Mouse (Mus musculus) layer of hippocampus, adult 8-10 months (tissue): Measurements from ENCODE around the gene Setdb1. TPM values are rescaled to one million over a fixed set of nuclear protein-coding genes. Genes with fewer than 3 reads are reported as not detected.
"Not testable (repeated sequence)": the region's sequence is repeated elsewhere in the genome, so short reads cannot be mapped to it uniquely, and the experiment has no call there.

Experiments used
- DNase-seq, 2 experiments: peaks; one replicate each; pipeline ENCODE4 v3.0.0; 2022; ENCODE audit warnings: low spot score in 2 of 2
- total RNA-seq, 4 experiments: library from RNA; stranded (reverse); gene quantifications; 2 replicates each; pipeline ENCODE4 v1.2.4; 2022

Setdb1 gene
- total RNA-seq: 10 to 100 TPM; 33.8 to 45.9 (median 41.6) TPM

GRCm38 (mm10) chr3:95356701-95357449 lies at the start of gene Setdb1:
TSS of gene Setdb1 (minus strand) at chr3:95357202.
- DNase-seq: peak; percentile 89 to 92

DNA sequence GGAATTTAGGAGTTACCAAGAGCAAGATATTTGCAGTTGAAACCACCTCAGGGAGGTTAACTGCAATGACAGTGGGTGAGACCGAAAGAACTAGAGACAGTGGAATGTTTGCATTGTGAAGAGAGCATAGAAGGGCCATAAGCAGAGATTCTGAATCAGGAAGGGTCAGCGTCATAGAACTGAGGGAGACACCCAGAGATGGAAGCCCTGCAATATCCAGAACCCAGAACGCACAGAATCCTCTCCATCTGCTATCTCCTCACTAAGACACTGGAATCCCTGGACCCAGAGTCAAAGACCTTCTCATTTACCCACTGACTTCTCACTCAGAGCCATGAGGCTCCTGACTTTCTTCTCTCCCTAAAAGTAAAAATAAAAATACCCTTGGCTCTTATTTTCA lies 45.7 kb upstream of the Setdb1 start, which contains the start of gene 4930558C23Rik:
Gene 4930558C23Rik, minus strand, starts transcription at position 101 of the 400 bp plus-strand sequence.
- DNase-seq: no peak

- no peak for DNase-seq
Observed at GRCm38 (mm10) chr3:95394385-95394784, 37.4 kb upstream of the Setdb1 start.

GRCm38 (mm10) chr3:95385401-95386075 lies 28.5 kb upstream of the Setdb1 start:
- no peak for DNase-seq

GRCm38 (mm10) chr3:95373208-95373607 lies 16.2 kb upstream of the Setdb1 start:
- no peak for DNase-seq

GRCm38 (mm10) chr3:95370101-95370500 lies 13.1 kb upstream of the Setdb1 start:
- no peak for DNase-seq

DNA sequence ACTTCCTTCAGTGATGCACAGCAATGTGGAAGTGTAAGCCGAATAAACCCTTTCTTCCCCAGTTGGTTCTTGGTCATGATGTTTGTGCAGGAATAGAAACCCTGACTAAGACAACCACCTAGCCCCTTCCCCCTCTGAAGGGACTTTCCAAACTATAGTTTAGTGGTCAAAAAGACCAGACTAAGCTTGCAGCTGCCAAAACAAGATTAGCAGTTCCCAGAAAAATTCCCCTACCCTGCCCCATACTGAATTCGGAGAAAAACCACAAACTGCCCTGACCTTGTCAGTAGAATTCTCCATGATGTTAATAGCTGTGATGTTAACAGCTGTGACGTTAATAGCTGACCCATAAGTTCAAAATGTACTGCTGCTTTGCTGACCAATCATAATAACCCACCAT lies 3.3 kb upstream of the Setdb1 start:
- DNase-seq: not testable (repeated sequence)

GRCm38 (mm10) chr3:95357746-95358145 lies 744 bp upstream of the Setdb1 start:
- no peak for DNase-seq

DNA sequence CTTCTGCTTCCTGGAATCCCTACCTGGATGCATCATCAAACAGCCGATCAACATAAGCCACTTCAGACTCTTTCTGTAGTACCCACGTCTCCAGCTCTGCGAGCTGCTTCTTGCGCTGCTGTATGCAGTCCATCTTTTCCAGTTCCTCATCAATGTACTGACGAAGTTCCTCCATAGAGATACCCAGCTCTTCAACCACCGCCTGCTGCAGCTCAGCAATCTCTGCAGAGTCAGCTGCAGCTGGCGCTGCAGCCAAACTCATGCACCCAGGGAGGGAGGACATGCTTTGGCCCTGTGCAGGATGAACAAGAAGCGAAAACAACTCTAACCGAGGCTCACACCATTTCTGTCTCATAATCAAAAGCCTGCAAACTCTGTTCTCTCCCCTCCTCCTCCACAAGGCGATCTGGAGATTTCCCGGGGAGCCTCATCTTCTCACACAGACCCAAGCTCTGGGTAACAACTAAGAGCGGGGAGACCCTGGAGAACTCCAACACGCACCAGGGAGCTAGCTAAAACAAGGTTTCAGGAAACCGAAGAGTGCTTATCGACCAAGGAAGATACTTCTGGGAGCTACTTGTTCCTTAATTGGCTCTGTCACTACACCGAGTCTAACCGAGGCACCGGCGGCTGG lies 974 bp downstream of the Setdb1 start:
- DNase-seq: not testable (repeated sequence)

- DNase-seq: no peak
Observed at GRCm38 (mm10) chr3:95349491-95349890, 7.5 kb downstream of the Setdb1 start.

GRCm38 (mm10) chr3:95348343-95348742 lies 8.7 kb downstream of the Setdb1 start:
- not testable (repeated sequence) for DNase-seq

DNA sequence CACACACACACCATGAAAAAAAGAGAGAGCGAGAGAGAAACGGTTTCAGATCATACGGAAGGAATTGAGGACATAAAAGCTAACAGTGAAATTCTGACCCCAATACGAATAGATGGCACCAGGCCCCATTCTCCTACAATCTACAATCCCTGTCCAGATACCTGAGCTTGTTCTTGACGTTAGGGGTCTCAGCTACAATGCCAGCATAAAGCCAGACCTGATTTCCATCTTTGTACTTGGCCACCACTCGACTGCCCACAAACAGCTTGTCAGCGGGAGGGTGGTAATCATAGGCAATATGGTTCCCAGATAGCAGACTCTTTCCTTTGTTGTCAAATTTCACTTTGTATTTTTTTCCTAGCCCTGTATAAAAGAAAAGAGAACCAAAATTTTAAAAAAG lies 10.5 kb downstream of the Setdb1 start:
- DNase-seq: no peak

GRCm38 (mm10) chr3:95343356-95344000 lies 13.5 kb downstream of the Setdb1 start:
- not testable (repeated sequence) for DNase-seq

DNA sequence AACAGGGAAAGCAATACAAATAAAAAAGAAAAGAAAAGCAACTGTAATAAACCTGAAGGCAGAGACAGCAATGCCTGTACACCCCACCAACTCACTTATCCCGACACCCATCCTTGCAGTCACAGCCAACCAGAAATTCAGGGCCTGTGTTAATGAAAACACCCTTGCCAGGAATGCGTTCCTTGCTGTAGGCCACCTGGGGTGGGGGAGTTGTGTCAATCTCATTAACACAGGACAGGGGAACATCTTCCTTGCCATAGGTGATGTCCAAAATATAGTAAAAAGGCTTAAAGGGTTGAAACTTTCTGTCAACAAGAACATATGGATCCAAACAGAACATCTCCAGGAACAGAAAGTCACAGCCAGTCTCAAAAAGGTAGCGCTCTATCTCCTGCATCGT lies 18.8 kb downstream of the Setdb1 start:
- no peak for DNase-seq

- DNase-seq: no peak
Observed at GRCm38 (mm10) chr3:95337345-95337744, 19.7 kb downstream of the Setdb1 start.

- DNase-seq: no peak
Observed at GRCm38 (mm10) chr3:95331528-95331927, 25.5 kb downstream of the Setdb1 start.

DNA sequence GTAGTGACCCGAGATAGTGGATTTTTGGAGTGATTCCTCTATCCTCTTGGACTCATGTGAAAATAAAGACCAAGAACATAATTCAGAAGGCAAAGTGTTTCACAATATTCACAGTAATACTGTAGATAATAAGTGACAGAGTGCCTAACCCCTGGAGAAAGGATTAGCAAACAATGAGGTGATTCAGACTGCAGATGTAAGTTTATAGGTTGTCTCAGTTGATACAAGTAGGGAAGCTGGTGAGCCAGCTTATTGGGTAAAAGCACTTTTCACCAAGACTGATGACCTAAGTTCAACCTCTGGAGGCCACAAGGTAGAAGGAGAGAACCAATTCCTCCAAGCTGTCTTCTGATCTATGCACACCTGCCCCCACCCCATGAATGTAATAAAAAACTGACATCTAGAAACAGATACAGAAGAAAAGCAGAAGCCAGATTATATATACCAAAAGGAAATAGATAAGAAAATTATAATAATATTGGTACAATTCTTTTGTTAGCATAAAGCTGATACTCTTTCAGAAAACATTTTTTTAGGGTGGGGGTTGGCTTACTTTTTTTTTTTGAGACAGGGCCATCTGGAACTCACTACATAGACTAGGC lies 28.1 kb downstream of the Setdb1 start:
- no peak for DNase-seq

GRCm38 (mm10) chr3:95324454-95325144 lies 32.4 kb downstream of the Setdb1 start:
- no peak for DNase-seq

- no peak for DNase-seq
Observed at GRCm38 (mm10) chr3:95323429-95323828, 33.6 kb downstream of the Setdb1 start.

GRCm38 (mm10) chr3:95319701-95320625 lies 37.0 kb downstream of the Setdb1 start:
- peak; percentile 38 to 52 for DNase-seq
